Comparison of ENCODE assay signal across 8 mouse cellular contexts in the genomic region with DNA sequence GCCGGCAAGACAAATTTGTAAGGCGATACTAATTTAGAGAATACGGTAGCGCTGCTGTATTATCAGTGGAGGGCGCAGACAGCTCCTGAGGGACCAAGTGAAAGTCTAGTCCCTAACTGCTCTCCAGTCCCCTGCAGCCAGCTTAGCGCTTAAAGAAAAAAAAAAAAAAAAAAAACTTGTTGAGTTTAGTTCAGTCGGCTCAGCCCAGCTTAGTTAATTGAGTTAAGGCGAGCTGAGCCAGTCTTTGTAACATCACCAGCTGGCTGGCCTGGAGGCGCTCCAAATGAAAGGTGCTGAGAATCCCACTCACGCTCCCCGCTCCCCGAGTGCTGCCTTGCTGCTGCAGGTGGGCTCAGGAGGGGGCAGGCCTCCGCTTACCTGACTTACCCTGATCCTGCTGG.
A peak's percentile ranks its signal among the peaks of the same experiment; 100 is the strongest.
DNase-seq lines count a peak whose midpoint lies in the region; ATAC-seq and TF ChIP-seq lines count a peak whose summit lies in the region.

No protein-coding gene starts in this region.

- no peak overlapping the region for H3K27ac ChIP-seq in stomach, embryonic 14.5 days (ENCODE audit: low read length)
- H3K27ac ChIP-seq in stomach, postnatal 0 days (replicated peaks): no peak overlapping the region
- no peak overlapping the region for H3K27ac ChIP-seq in heart, embryonic 14.5 days (replicated peaks in 1 of 2; ENCODE audit: control insufficient read depth in 1 of 2, insufficient read depth in 1 of 2, low read depth in 2 of 2, low read length in 2 of 2)
- no peak overlapping the region for H3K27ac ChIP-seq in midbrain, embryonic 15.5 days

- H3K4me2 ChIP-seq in stomach, embryonic 14.5 days (replicated peaks; ENCODE audit: low read depth, low read length): peak overlapping the region; percentile 18
- no peak overlapping the region; the same call in 1 of the 2 replicates for H3K4me2 ChIP-seq in stomach, postnatal 0 days (replicated peaks; ENCODE audit: low read depth)
- H3K4me2 ChIP-seq in heart, embryonic 14.5 days (ENCODE audit: low read length): peak overlapping the region; percentile 60
- peak overlapping the region; percentile 6; the same call in 1 of the 2 replicates for H3K4me2 ChIP-seq in midbrain, embryonic 15.5 days

- TF ChIP-seq CTCF in stomach, postnatal 0 days (IDR thresholded peaks at IDR 0.05; ENCODE audit: low read depth): no peak

- H3K9ac ChIP-seq in stomach, embryonic 14.5 days (replicated peaks; ENCODE audit: low read depth, low read length): no peak overlapping the region
- no peak overlapping the region for H3K9ac ChIP-seq in stomach, postnatal 0 days (ENCODE audit: low read length)
- H3K9ac ChIP-seq in heart, embryonic 14.5 days (ENCODE audit: low read length): 0 out of 2 replicates have a peak overlapping the region, but pooled peaks have one; percentile 32
- no peak overlapping the region for H3K9ac ChIP-seq in midbrain, embryonic 15.5 days

- H3K4me1 ChIP-seq in stomach, embryonic 14.5 days (ENCODE audit: control insufficient read depth, insufficient read depth, low read length): peaks cover 24% of the 10 kb centered on the region
- no peaks in the 10 kb centered on the region for H3K4me1 ChIP-seq in stomach, postnatal 0 days (replicated peaks; ENCODE audit: control insufficient read depth, insufficient read depth)
- peaks cover 16 to 20% of the 10 kb centered on the region in 2 experiments for H3K4me1 ChIP-seq in heart, embryonic 14.5 days (ENCODE audit: control insufficient read depth in 2 of 2, insufficient read depth in 2 of 2, low read length in 2 of 2)
- H3K4me1 ChIP-seq in midbrain, embryonic 15.5 days: peaks cover 12% of the 10 kb centered on the region

- TF ChIP-seq EP300 in stomach, postnatal 0 days (optimal IDR thresholded peaks at IDR 0.05): no peak

- no peaks in the 10 kb centered on the region for H3K36me3 ChIP-seq in stomach, embryonic 14.5 days (ENCODE audit: control insufficient read depth, insufficient read depth, low read length)
- H3K36me3 ChIP-seq in stomach, postnatal 0 days (ENCODE audit: control insufficient read depth, insufficient read depth, low read length): no peaks in the 10 kb centered on the region
- no peaks in the 10 kb centered on the region for H3K36me3 ChIP-seq in heart, embryonic 14.5 days (ENCODE audit: control insufficient read depth, insufficient read depth, low read length)
- H3K36me3 ChIP-seq in midbrain, embryonic 15.5 days (replicated peaks): no peaks in the 10 kb centered on the region

- H3K27me3 ChIP-seq in stomach, embryonic 14.5 days (ENCODE audit: control insufficient read depth, insufficient read depth, low read length): no peaks in the 10 kb centered on the region
- H3K27me3 ChIP-seq in stomach, postnatal 0 days (ENCODE audit: control insufficient read depth, insufficient read depth, low read length): no peaks in the 10 kb centered on the region
- no peaks in the 10 kb centered on the region for H3K27me3 ChIP-seq in heart, embryonic 14.5 days (ENCODE audit: control insufficient read depth, insufficient read depth, low read length)
- 0 out of 2 replicates have a peak, but pooled peaks cover 7% of the 10 kb centered on the region for H3K27me3 ChIP-seq in midbrain, embryonic 15.5 days (replicated peaks)

- DNase-seq in stomach, postnatal 0 days (ENCODE audit: low spot score): no peak
- peak; percentile 55 for DNase-seq in kidney, postnatal 10 days
- no peak for DNase-seq in ovary, postnatal 36 days (ENCODE audit: low spot score)
- no peak for DNase-seq in adrenal gland, adult (ENCODE audit: inconsistent age in 2 of 2, low spot score in 1 of 2)
- DNase-seq in gastrocnemius, postnatal 4 days (ENCODE audit: low spot score in 2 of 2): no peak

- ATAC-seq in stomach, embryonic 14.5 days (ENCODE audit: insufficient number of reproducible peaks, insufficient read depth, low FRiP score, low read depth): no peak
- no peak for ATAC-seq in stomach, postnatal 0 days (ENCODE audit: low FRiP score, low TSS enrichment)
- no peak for ATAC-seq in heart, embryonic 14.5 days (ENCODE audit: insufficient number of reproducible peaks, insufficient read depth, low FRiP score, low read depth)
- ATAC-seq in midbrain, embryonic 15.5 days (replicated peaks): no peak

- H3K9me3 ChIP-seq in stomach, embryonic 14.5 days (ENCODE audit: control insufficient read depth, low read depth, low read length): no peaks in the 10 kb centered on the region
- H3K9me3 ChIP-seq in stomach, postnatal 0 days (ENCODE audit: control insufficient read depth, low read length): no peaks in the 10 kb centered on the region
- H3K9me3 ChIP-seq in heart, embryonic 14.5 days (ENCODE audit: control insufficient read depth, low read length): no peaks in the 10 kb centered on the region
- H3K9me3 ChIP-seq in midbrain, embryonic 15.5 days: no peaks in the 10 kb centered on the region

- WGBS in stomach, embryonic 14.5 days: 4% methylated on average over 13 of the region's 13 CpGs
- WGBS in stomach, postnatal 0 days: 19% methylated on average over 13 of the region's 13 CpGs
- 12% methylated on average over 13 of the region's 13 CpGs for WGBS in heart, embryonic 14.5 days
- 6% methylated on average over 13 of the region's 13 CpGs for WGBS in midbrain, embryonic 15.5 days

- H3K4me3 ChIP-seq in stomach, embryonic 14.5 days (ENCODE audit: low read depth, low read length): no peak overlapping the region
- H3K4me3 ChIP-seq in stomach, postnatal 0 days (ENCODE audit: low read depth, low read length): no peak overlapping the region
- H3K4me3 ChIP-seq in heart, embryonic 14.5 days (ENCODE audit: control insufficient read depth in 1 of 2, insufficient read depth in 1 of 2, low read depth in 1 of 2, low read length in 2 of 2): peak overlapping the region in 1 of 2 experiments; percentile 13; a peak in 2 of 4 replicates
- no peak overlapping the region for H3K4me3 ChIP-seq in midbrain, embryonic 15.5 days
